Mouse (Mus musculus) neural tube, embryonic 13.5 days (tissue): ENCODE results near the gene Lrrc49. TPM values are rescaled to one million over a fixed set of nuclear protein-coding genes. Genes with fewer than 3 reads are reported as not detected.

Experiments
- ATAC-seq: fragments of 200-750 bp; cut with Nextera tagmentation; 2 replicates; pipeline ENCODE4 v1.8.0; 2017; ENCODE audit warnings: low read depth, mild to moderate bottlenecking, moderate TSS enrichment, moderate library complexity
- H3K27ac ChIP-seq: fragments of 300-500 bp; sonication (generic); replicated peaks from 2 replicates; pipeline ENCODE4 v1.5.1; 2015; ENCODE audit warnings: moderate library complexity, mild to moderate bottlenecking, inconsistent platforms
- H3K27me3 ChIP-seq: fragments of 300-500 bp; sonication (generic); 2 replicates; pipeline ENCODE4 v1.6.1; 2015; ENCODE audit warnings: mild to moderate bottlenecking, inconsistent platforms
- H3K36me3 ChIP-seq: fragments of 300-500 bp; sonication (generic); 2 replicates; pipeline ENCODE4 v1.6.1; 2015; ENCODE audit warnings: mild to moderate bottlenecking, inconsistent platforms
- H3K4me1 ChIP-seq: fragments of 300-500 bp; sonication (generic); replicated peaks from 2 replicates; pipeline ENCODE4 v1.6.1; 2015; ENCODE audit warnings: inconsistent platforms
- H3K4me2 ChIP-seq: fragments of 300-500 bp; sonication (generic); 2 replicates; pipeline ENCODE4 v1.6.1; 2015; ENCODE audit warnings: inconsistent platforms, mild to moderate bottlenecking, moderate library complexity
- H3K4me3 ChIP-seq: fragments of 300-500 bp; sonication (generic); 2 replicates; pipeline ENCODE4 v1.5.1; 2015; ENCODE audit warnings: mild to moderate bottlenecking, inconsistent platforms
- H3K9ac ChIP-seq: fragments of 300-500 bp; sonication (generic); 2 replicates; pipeline ENCODE4 v1.6.1; 2015; ENCODE audit warnings: moderate library complexity, mild to moderate bottlenecking, inconsistent platforms
- H3K9me3 ChIP-seq: fragments of 300-500 bp; sonication (generic); 2 replicates; pipeline ENCODE4 v1.6.1; 2016; ENCODE audit warnings: inconsistent platforms
- WGBS: fragments of 180-500 bp; shearing (Covaris S2); methylation state at CpG from one replicate; pipeline ENCODE4 v1.1.7; 2015; 5-methylcytosine and 5-hydroxymethylcytosine counted together
- polyA plus RNA-seq: library from polyadenylated mRNA; unstranded; fragments of >200 nt; fragmentation: Nextera tagmentation; extraction: Ambion mirVana; gene quantifications from 2 replicates; pipeline ENCODE4 v1.2.1, GENCODE M21; 2015

The Lrrc49 gene
- polyA plus RNA-seq, 1 experiment from 2014 or later: 68.2 TPM

DNA sequence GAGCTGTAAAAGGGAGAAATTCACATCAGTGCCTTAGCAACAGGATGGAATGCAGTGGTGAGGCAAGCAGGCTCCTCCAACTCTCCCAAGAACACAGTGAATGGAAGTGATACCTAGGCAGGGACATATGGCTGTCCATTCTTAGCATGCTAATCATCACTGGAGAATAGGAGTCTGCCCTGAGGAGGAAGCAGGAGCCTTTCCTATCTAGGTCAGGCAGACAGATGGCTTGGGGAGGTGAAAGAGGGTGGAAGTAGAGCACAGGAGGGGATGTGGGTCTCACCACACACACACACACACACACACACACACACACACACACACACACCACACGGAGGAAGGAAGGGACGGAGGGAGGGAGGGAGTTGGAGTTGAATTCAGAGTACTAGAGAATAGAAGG is 62.1 kb downstream of the Lrrc49 start:
- Histone ChIP-seq H3K9ac (no peak overlapping the region), H3K4me1 (peaks cover 13% of the 10 kb centered on the region), H3K9me3 (no peaks in the 10 kb centered on the region), H3K27ac (peak overlapping the region; percentile 38; the same call in 1 of the 2 replicates), H3K4me3 (no peak overlapping the region), H3K4me2 (no peak overlapping the region), H3K27me3 (no peaks in the 10 kb centered on the region), H3K36me3 (peaks cover 14% of the 10 kb centered on the region; the same call in 1 of the 2 replicates)
- 19% methylated on average over 2 of the region's 2 CpGs for WGBS
- no peak; the same call in 1 of the 2 replicates for ATAC-seq

DNA sequence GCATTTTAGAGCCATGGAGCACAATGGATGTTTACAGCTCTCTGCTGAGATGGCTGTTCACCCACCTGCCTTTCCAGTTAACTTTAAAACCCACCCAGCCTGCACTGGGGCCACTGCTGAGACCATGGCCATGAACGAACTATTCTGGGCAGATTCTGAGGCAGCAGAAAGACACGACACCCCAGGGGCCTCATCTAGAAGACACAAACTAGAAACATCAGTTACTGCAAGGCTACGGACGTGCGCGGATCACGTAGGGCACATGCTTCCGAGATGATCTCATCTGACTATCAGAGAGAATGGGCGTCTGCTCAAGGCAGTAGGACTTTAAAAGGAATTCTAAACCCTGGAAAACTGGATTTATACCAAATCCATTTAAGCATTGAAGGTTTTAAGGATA is 71.0 kb downstream of the Lrrc49 start:
- ATAC-seq: no peak
- Histone ChIP-seq H3K27me3 (no peaks in the 10 kb centered on the region), H3K4me3 (no peak overlapping the region), H3K4me1 (peaks cover 3% of the 10 kb centered on the region; the same call in 1 of the 2 replicates), H3K27ac (0 out of 2 replicates have a peak overlapping the region, but pooled peaks have one; percentile 42), H3K36me3 (peaks cover 40% of the 10 kb centered on the region), H3K9me3 (no peaks in the 10 kb centered on the region), H3K9ac (no peak overlapping the region), H3K4me2 (no peak overlapping the region)
- 49% methylated on average over 9 of the region's 9 CpGs for WGBS

DNA sequence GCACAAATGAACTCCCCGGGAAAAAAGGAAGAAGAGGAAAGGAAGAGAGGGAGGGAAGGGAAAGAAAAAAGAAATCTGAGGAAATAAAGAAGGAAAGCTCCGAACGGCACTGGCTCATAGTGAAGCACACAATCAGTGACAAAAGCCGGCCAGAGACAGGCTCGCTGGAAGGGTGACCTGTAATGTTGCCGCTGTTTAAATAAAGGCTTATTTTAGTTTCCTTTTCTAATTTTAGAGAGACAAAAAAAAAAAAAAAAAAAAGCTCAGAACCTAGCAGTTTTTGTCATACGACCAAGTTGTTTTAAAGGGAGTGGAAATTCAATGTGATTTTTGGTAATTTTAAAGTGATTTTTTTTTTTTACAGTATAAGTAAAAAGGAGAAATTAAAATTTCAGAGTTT is 71.6 kb downstream of the Lrrc49 start:
- Histone ChIP-seq H3K9ac (no peak overlapping the region), H3K4me3 (no peak overlapping the region), H3K27me3 (no peaks in the 10 kb centered on the region), H3K36me3 (peaks cover 44% of the 10 kb centered on the region), H3K4me2 (no peak overlapping the region), H3K27ac (no peak overlapping the region), H3K4me1 (peaks cover 3% of the 10 kb centered on the region; the same call in 1 of the 2 replicates), H3K9me3 (no peaks in the 10 kb centered on the region)
- no peak for ATAC-seq
- WGBS: 75% methylated on average over 7 of the region's 7 CpGs

DNA sequence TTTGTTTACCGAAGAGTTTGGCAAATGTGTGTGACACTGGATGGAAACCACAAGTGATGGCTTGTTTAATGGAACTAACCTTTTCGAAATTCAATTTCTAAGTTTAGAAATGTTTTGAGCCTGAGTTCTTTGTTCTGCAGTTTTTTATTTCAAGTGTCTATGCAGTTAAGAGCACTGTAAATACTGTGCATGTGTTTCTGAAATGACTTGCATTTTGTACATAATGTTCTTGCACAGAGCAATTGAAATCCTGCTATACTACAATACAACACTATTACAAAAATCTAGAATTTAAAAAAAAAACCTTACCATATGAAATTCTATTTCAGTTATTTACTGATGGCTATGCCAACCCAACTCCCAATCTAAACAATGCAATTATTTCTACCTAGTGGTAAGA is 75.7 kb downstream of the Lrrc49 start:
- Histone ChIP-seq H3K4me3 (no peak overlapping the region), H3K4me1 (peaks cover 3% of the 10 kb centered on the region; the same call in 1 of the 2 replicates), H3K9ac (no peak overlapping the region), H3K27ac (no peak overlapping the region), H3K4me2 (no peak overlapping the region), H3K9me3 (no peaks in the 10 kb centered on the region), H3K27me3 (no peaks in the 10 kb centered on the region), H3K36me3 (peaks cover 65% of the 10 kb centered on the region)
- WGBS: 88% methylated on average over 2 of the region's 2 CpGs
- ATAC-seq: no peak

DNA sequence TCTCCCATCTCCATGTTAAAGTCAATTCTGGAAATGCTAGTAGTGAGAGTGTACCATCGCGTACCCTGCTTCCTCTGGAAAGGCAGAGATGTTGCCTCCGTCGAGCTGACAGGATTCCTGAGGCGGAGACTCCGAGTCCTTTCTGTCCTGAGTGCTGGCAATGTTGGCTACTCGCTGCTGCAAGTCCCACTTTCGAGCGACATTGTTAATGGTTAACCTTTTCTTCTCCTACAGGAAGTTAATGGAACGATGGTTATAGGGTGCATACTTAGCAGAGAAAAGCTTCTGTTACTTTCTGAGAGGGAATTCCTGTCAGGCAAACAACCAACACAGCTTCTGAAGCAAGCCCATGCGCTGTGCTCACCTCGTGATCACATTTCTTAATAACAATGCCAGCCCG is 77.8 kb downstream of the Lrrc49 start:
- Histone ChIP-seq H3K4me3 (no peak overlapping the region), H3K36me3 (peaks cover 72% of the 10 kb centered on the region), H3K4me2 (no peak overlapping the region), H3K27me3 (no peaks in the 10 kb centered on the region), H3K9ac (no peak overlapping the region), H3K27ac (no peak overlapping the region), H3K4me1 (no peaks in the 10 kb centered on the region), H3K9me3 (no peaks in the 10 kb centered on the region)
- 59% methylated on average over 13 of the region's 13 CpGs for WGBS
- ATAC-seq: no peak

DNA sequence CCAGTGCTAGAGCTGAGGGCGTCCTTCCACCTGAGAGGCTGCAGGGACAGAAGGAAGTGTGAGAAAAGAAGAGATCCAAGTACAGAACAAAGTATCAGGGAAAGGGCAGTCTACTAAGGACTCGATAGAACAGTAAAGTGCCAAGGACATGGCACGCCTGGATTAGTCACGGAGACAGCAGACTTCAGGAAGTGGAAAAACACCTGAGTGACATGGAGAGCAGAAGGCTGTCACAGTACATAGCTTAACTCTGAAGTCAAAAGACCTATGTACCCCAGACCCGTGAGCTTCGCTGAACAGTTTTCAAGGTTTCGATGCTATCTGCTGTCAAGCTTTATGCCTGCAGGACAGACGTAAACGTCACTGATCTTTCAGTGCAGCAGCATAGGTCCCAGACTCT is 79.1 kb downstream of the Lrrc49 start:
- no peaks in the 10 kb centered on the region for H3K4me1 ChIP-seq
- ATAC-seq: no peak
- 92% methylated on average over 9 of the region's 9 CpGs for WGBS

DNA sequence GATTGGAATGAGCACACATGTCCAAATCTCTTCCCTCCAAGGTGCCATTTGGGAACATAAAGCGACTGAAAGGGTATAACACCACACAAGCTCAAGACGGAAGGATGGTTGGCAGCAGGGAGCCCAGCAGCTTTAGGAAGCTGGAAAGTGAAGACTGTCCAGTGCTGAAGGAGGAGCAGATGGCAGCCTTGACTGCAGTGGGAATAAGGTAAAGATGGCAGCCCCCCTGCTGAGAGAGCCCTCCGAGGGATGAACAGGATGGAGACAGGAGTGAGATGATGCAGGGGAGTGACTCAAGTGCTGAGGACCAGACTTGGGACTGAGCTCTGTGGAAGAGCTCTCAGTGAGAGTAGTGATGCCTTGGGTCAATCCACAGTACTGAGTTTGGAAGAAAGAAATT is 79.9 kb downstream of the Lrrc49 start:
- Histone ChIP-seq H3K4me1 (no peaks in the 10 kb centered on the region), H3K9ac (no peak overlapping the region), H3K27me3 (no peaks in the 10 kb centered on the region), H3K4me2 (no peak overlapping the region), H3K36me3 (peaks cover 67% of the 10 kb centered on the region), H3K27ac (no peak overlapping the region), H3K9me3 (no peaks in the 10 kb centered on the region), H3K4me3 (no peak overlapping the region)
- ATAC-seq: no peak
- WGBS: 77% methylated on average over 3 of the region's 3 CpGs

More for the DNA sequence above, 79.1 kb downstream of the Lrrc49 start:
- Histone ChIP-seq H3K36me3 (peaks cover 71% of the 10 kb centered on the region), H3K27me3 (no peaks in the 10 kb centered on the region), H3K4me3 (no peak overlapping the region), H3K4me2 (no peak overlapping the region), H3K9ac (no peak overlapping the region), H3K27ac (no peak overlapping the region), H3K9me3 (no peaks in the 10 kb centered on the region)

DNA sequence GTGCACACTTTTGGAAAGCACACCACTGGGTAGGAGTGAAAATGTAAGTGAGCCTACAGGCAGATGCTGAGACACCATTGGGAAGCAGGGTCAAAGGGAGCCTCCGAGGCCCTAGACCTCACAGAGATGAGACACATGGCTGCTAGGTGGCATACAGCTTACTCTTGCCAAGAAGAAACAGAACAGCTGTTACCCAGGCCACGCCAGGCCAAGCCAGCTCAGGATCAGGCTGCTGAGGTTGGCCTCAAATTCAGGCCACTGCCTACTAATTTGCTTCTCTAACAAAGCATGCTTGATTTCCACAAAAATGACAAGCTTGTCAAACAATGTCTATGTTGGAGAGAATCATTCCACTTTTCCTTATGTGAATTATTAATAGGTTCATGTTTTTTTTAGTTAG is 83.0 kb downstream of the Lrrc49 start:
- Histone ChIP-seq H3K4me3 (no peak overlapping the region), H3K9me3 (no peaks in the 10 kb centered on the region), H3K4me2 (no peak overlapping the region), H3K36me3 (peaks cover 71% of the 10 kb centered on the region), H3K9ac (no peak overlapping the region), H3K27ac (no peak overlapping the region), H3K27me3 (no peaks in the 10 kb centered on the region), H3K4me1 (no peaks in the 10 kb centered on the region)
- 67% methylated on average over 2 of the region's 2 CpGs for WGBS
- ATAC-seq: no peak

DNA sequence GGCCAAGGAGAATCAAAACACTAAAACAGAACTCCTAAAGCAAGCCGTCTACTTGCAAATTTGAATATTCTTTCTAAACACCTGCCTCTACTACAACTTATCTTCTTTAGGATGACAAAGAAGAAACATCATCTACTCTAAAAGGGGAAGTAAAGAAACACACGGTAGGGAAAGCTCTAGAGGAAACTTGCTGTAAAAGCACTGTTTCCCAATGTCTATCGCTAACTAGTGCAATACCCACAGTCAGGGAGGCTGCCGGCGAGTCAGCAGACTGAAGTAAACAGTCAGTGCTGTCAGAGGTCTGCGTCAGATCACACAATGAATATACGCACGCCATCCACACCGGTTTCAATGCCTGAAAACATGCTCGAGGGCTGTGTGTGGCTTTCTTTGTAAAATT is 86.0 kb downstream of the Lrrc49 start:
- no peak for ATAC-seq
- Histone ChIP-seq H3K9me3 (no peaks in the 10 kb centered on the region), H3K27me3 (no peaks in the 10 kb centered on the region), H3K4me1 (no peaks in the 10 kb centered on the region), H3K4me3 (no peak overlapping the region), H3K4me2 (no peak overlapping the region), H3K9ac (no peak overlapping the region), H3K27ac (no peak overlapping the region), H3K36me3 (peaks cover 70% of the 10 kb centered on the region)
- 85% methylated on average over 10 of the region's 10 CpGs for WGBS

DNA sequence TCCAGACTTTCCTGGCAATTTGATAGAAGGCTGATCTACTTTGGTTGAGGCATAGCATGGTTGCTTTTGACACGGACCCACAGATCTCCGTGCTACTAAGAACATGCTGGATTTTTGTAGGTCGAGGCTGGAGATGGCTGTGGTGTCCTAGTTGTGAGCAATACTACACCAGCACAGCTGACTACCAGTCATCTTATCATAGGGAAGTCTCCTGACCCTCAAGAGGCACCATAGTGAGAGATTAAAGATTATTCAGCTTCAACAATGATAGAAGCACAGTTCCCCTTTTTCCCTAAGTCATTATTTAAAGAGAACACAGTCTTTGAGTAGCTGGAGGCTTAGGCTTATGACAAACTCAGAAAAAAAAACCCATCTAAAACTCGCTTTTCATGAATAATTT is 87.7 kb downstream of the Lrrc49 start:
- no peak overlapping the region for H3K4me3 ChIP-seq
- no peak overlapping the region for H3K27ac ChIP-seq
- H3K9me3 ChIP-seq: no peaks in the 10 kb centered on the region
- WGBS: 91% methylated on average over 4 of the region's 4 CpGs
- peaks cover 77% of the 10 kb centered on the region for H3K36me3 ChIP-seq
- no peak overlapping the region for H3K9ac ChIP-seq
- no peak overlapping the region for H3K4me2 ChIP-seq
- no peaks in the 10 kb centered on the region for H3K4me1 ChIP-seq
- ATAC-seq: no peak
- H3K27me3 ChIP-seq: no peaks in the 10 kb centered on the region

DNA sequence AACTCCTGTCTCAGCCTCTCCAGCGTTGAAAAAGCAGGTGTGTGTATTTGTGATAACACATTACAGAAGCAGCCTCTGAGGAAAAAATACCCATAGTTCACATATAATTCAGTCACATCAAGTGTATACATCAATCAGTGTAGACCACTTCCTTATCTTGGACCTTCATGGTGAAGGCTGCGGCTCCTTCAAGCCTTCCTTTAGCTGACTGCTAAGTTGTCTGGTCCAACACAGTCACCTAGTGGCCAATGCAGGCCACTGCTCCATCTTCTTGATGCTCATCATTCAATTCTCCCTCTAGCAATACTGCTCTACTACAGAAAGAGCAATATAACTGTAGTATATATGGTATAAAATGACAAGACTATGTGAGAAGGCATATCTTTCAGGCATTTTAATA is 88.5 kb downstream of the Lrrc49 start:
- Histone ChIP-seq H3K4me3 (no peak overlapping the region), H3K27me3 (no peaks in the 10 kb centered on the region), H3K9ac (no peak overlapping the region), H3K36me3 (peaks cover 77% of the 10 kb centered on the region), H3K27ac (no peak overlapping the region), H3K9me3 (no peaks in the 10 kb centered on the region), H3K4me1 (no peaks in the 10 kb centered on the region), H3K4me2 (no peak overlapping the region)
- WGBS: 67% methylated on average over 2 of the region's 2 CpGs
- no peak for ATAC-seq

DNA sequence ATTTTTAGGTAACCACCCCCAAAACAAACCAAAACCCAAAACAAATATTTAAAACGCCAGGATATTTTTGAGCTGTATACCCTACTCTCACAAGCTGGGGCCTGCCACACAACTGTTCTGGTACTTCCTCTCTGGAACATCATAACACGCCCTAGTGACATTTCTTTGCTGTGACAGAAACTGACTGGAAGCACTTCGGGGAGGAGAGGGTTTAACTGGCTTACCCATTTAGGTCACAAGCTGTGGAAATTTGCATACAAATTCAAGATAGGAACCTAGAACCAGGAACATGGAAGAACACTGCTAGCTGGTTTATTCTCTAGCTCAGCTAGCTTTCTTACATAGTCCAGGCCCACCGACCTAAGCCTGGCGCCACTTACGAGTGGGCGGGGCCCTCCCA is 92.6 kb downstream of the Lrrc49 start:
- no peak for ATAC-seq
- Histone ChIP-seq H3K9me3 (0 out of 2 replicates have a peak, but pooled peaks cover 3% of the 10 kb centered on the region), H3K4me1 (no peaks in the 10 kb centered on the region), H3K27ac (no peak overlapping the region), H3K4me2 (no peak overlapping the region), H3K27me3 (no peaks in the 10 kb centered on the region), H3K36me3 (peaks cover 78% of the 10 kb centered on the region), H3K9ac (no peak overlapping the region), H3K4me3 (no peak overlapping the region)
- 77% methylated on average over 7 of the region's 7 CpGs for WGBS

DNA sequence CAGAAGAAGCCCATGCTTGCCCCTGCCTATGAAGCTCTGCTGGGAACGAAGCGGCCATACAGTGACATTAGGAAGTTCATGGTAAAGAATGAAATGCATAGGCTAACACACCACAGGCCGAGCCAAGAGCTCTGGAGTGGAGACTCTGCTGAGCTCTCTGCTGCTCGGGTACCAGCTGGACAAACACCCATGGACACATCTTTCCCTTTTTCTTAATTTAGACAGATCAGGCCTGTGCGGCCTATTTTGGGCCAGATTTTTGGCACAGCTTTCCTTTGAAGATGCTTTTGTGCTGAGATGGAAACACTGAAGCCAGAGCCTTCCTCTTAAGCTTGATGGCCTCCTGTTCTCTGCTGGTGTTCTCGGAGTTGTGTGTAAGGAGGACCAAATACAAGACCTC is 95.0 kb downstream of the Lrrc49 start:
- Histone ChIP-seq H3K36me3 (peaks cover 80% of the 10 kb centered on the region), H3K4me3 (no peak overlapping the region), H3K9ac (no peak overlapping the region), H3K4me2 (no peak overlapping the region), H3K27ac (peak overlapping the region; percentile 24), H3K9me3 (0 out of 2 replicates have a peak, but pooled peaks cover 3% of the 10 kb centered on the region), H3K4me1 (no peaks in the 10 kb centered on the region), H3K27me3 (no peaks in the 10 kb centered on the region)
- ATAC-seq: no peak
- WGBS: 85% methylated on average over 6 of the region's 6 CpGs
